Mouse (Mus musculus): ENCODE results near the gene Tmem174. TPM values are rescaled to one million over a fixed set of nuclear protein-coding genes. Genes with fewer than 3 reads are reported as not detected.
A peak's percentile ranks its signal among the peaks of the same experiment; 100 is the strongest.

Gene Tmem174
- polyA plus RNA-seq, 2 experiments: not detected

DNA sequence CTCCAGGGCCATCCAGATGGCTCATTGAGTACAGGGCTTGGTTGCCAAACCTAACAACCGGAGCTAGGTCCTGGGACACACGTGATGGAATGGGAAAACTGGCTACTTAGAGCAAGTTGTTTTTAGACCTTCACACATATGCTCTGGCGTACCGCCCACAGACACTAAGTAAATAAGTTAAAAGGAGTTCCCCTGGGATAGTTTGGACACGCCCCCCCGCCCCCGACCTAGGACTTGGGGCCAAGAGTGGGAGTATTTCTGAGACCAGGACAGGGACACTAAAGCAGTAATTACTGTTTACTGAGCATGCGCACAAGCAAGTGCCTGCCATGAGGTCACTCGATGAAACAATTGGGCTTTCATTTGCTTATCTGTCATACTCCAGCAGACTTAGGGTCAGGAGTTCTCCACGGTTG is 42.5 kb downstream of the Tmem174 start:
- peaks cover 0 to 2% of the 10 kb centered on the region in 2 experiments; a peak in 1 of 4 replicates for H3K4me1 ChIP-seq (replicated peaks; ENCODE audit: control insufficient read depth in 2 of 2, insufficient read depth in 2 of 2, low read length in 1 of 2)
- no peak overlapping the region for H3K27ac ChIP-seq
- H3K4me3 ChIP-seq (ENCODE audit: insufficient read depth in 1 of 2, low read depth in 2 of 2, low read length in 2 of 2): no peak overlapping the region
- H3K27me3 ChIP-seq (ENCODE audit: control insufficient read depth, insufficient read depth, low read length): no peaks in the 10 kb centered on the region
- no peak overlapping the region for H3K4me2 ChIP-seq (ENCODE audit: low read depth)
- no peaks in the 10 kb centered on the region for H3K9me3 ChIP-seq (ENCODE audit: control insufficient read depth, low read length)
- no peaks in the 10 kb centered on the region for H3K36me3 ChIP-seq (replicated peaks; ENCODE audit: control insufficient read depth, insufficient read depth, low read depth)
- 63% methylated on average over 10 of the region's 10 CpGs for WGBS (ENCODE audit: insufficient replicate concordance)
- H3K9ac ChIP-seq (replicated peaks): no peak overlapping the region
- DNase-seq (ENCODE audit: low read depth in 3 of 3, low spot score in 3 of 3) (no peak), ATAC-seq (ENCODE audit: insufficient read depth) (peak; percentile 23; the same call in 1 of the 2 replicates)
- no peak for TF ChIP-seq EP300 (IDR thresholded peaks at IDR 0.05; ENCODE audit: low read depth)
- TF ChIP-seq CTCF (IDR thresholded peaks at IDR 0.05; ENCODE audit: low read depth): no peak

DNA sequence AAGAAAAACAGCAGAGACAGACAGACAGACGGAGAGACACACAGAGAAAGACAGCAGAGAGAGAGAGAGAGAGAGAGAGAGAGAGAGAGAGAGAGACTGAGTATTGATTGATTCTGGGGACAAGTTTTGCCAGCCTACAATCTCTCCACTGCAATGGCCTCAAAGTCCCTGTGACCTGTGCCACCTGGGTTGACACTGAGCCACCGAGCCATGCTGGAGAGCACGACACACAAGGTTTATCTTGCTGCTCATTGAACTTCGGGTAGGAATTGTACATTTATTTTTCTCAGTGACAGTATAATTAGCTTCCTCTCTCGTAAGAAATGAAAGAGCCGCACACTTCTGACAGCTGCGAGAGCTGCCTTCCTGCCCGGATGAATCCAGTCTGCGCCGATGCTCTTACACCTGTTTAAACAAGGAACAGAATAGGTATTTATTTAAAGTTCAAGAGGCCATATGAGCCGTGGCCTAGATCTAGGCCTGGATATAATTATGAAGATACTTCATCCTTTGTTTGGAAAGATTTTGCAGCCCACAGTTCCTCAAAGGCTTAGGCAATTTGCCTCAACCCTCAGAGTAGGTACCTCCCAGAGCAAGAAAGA is 43.2 kb downstream of the Tmem174 start:
- WGBS (ENCODE audit: insufficient replicate concordance): 68% methylated on average over 11 of the region's 11 CpGs
- TF ChIP-seq CTCF (IDR thresholded peaks at IDR 0.05; ENCODE audit: low read depth) (no peak), EP300 (IDR thresholded peaks at IDR 0.05; ENCODE audit: low read depth) (no peak)
- H3K9me3 ChIP-seq (ENCODE audit: control insufficient read depth, low read length): no peaks in the 10 kb centered on the region
- H3K4me1 ChIP-seq (replicated peaks; ENCODE audit: control insufficient read depth in 2 of 2, insufficient read depth in 2 of 2, low read length in 1 of 2): peaks cover 0 to 4% of the 10 kb centered on the region in 2 experiments; a peak in 1 of 4 replicates
- no peaks in the 10 kb centered on the region for H3K27me3 ChIP-seq (ENCODE audit: control insufficient read depth, insufficient read depth, low read length)
- no peaks in the 10 kb centered on the region for H3K36me3 ChIP-seq (replicated peaks; ENCODE audit: control insufficient read depth, insufficient read depth, low read depth)
- no peak overlapping the region for H3K4me2 ChIP-seq (ENCODE audit: low read depth)
- H3K27ac ChIP-seq: no peak overlapping the region
- no peak overlapping the region for H3K4me3 ChIP-seq (ENCODE audit: insufficient read depth in 1 of 2, low read depth in 2 of 2, low read length in 2 of 2)
- no peak overlapping the region for H3K9ac ChIP-seq (replicated peaks)
- DNase-seq (ENCODE audit: low read depth in 3 of 3, low spot score in 3 of 3): no peak
- ATAC-seq (ENCODE audit: insufficient read depth): no peak

DNA sequence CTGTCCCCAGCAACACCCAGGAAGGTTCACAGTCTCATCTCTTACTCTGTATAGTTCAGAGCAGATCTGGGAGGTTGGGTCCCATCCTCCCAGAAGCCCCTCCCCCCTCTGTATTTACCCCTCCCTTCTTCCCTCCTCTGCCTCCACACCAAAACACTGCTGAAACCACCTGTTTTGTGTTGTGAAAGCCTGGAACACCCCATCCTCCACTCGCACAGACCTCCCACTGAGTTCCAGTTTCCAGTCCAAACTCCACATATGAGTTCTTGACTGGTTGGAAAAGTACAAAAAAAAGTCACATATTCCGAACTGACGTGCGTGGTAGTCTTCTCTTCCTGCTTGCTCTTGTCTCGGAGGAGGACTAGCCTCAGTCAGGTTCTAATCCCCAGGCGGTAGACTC is 45.8 kb downstream of the Tmem174 start:
- 53% methylated on average over 6 of the region's 6 CpGs for WGBS (ENCODE audit: insufficient replicate concordance)
- no peaks in the 10 kb centered on the region for H3K36me3 ChIP-seq (replicated peaks; ENCODE audit: control insufficient read depth, insufficient read depth, low read depth)
- H3K4me3 ChIP-seq (ENCODE audit: insufficient read depth in 1 of 2, low read depth in 2 of 2, low read length in 2 of 2): no peak overlapping the region
- H3K9me3 ChIP-seq (ENCODE audit: control insufficient read depth, low read length): no peaks in the 10 kb centered on the region
- TF ChIP-seq EP300 (IDR thresholded peaks at IDR 0.05; ENCODE audit: low read depth): no peak
- no peak for TF ChIP-seq CTCF (IDR thresholded peaks at IDR 0.05; ENCODE audit: low read depth)
- H3K27ac ChIP-seq: no peak overlapping the region
- H3K9ac ChIP-seq (replicated peaks): no peak overlapping the region
- no peak overlapping the region for H3K4me2 ChIP-seq (ENCODE audit: low read depth)
- ATAC-seq (ENCODE audit: insufficient read depth) (no peak), DNase-seq (ENCODE audit: low read depth in 3 of 3, low spot score in 3 of 3) (no peak)
- peaks cover 0 to 4% of the 10 kb centered on the region in 2 experiments; a peak in 1 of 4 replicates for H3K4me1 ChIP-seq (replicated peaks; ENCODE audit: control insufficient read depth in 2 of 2, insufficient read depth in 2 of 2, low read length in 1 of 2)
- peaks cover 17% of the 10 kb centered on the region for H3K27me3 ChIP-seq (ENCODE audit: control insufficient read depth, insufficient read depth, low read length)

DNA sequence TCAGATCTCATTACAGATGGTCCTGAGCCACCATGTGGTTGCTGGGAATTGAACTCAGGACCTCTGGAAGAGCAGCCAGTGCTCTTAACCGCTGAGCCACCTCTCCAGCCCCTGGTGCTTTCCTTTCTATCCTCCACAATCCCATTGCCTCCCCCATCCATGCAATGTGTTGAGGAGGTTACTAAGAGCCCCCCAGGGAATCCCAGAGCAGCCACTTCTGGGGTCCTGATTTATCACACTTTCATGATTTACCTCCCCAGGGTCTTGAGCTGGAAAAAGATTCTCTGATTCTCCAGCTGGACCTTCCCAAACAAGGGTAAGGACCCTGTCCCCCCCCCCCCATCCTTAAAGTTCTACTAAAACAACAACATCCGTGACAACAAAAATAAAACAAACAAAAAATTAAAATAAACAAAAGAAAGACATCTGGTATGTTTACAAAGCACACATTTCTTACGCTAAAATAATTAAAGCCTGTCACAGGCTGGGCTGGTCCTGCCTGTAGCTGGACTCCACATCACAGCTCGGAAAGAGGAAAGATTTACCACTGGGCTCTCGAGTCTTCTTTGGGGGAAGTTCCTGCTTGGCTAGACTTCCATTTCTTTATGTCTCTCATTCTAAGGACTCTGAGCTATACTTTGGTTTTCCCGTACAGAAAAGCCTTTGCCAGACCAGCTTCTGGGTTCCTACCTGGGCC is 46.4 kb downstream of the Tmem174 start:
- DNase-seq (ENCODE audit: low read depth in 3 of 3, low spot score in 3 of 3): no peak
- 44% methylated on average over 6 of the region's 6 CpGs for whole genome bisulfite sequencing (ENCODE audit: insufficient replicate concordance)
- H3K9ac ChIP-seq (replicated peaks): no peak overlapping the region
- no peak overlapping the region for H3K4me3 ChIP-seq (ENCODE audit: insufficient read depth in 1 of 2, low read depth in 2 of 2, low read length in 2 of 2)
- no peaks in the 10 kb centered on the region for H3K36me3 ChIP-seq (replicated peaks; ENCODE audit: control insufficient read depth, insufficient read depth, low read depth)
- H3K27me3 ChIP-seq (ENCODE audit: control insufficient read depth, insufficient read depth, low read length): peaks cover 17% of the 10 kb centered on the region
- H3K4me2 ChIP-seq (ENCODE audit: low read depth): no peak overlapping the region
- TF ChIP-seq CTCF (IDR thresholded peaks at IDR 0.05; ENCODE audit: low read depth): no peak
- no peak for TF ChIP-seq EP300 (IDR thresholded peaks at IDR 0.05; ENCODE audit: low read depth)
- no peaks in the 10 kb centered on the region for H3K9me3 ChIP-seq (ENCODE audit: control insufficient read depth, low read length)
- no peak for ATAC-seq (ENCODE audit: insufficient read depth)
- peaks cover 0 to 4% of the 10 kb centered on the region in 2 experiments; a peak in 1 of 4 replicates for H3K4me1 ChIP-seq (replicated peaks; ENCODE audit: control insufficient read depth in 2 of 2, insufficient read depth in 2 of 2, low read length in 1 of 2)
- H3K27ac ChIP-seq: no peak overlapping the region

DNA sequence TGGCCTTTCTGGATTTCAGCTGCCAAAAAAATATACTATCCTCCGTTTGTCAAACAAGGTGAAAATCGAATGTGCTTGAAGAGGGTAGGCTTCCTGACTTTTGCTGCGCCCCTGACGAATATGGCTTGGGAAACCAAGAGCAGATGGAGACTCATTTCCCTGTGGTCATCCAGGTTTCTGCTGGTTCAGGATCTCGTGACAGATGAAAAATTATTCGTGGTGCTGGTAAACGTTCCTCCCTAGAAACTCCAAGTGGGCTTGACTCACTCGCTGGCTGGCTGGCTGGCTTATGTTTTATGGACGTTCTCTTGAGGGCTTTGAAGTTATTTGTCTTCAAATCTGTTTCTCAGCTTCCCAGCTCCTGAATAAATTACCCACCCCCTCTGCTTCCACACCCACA is 47.6 kb downstream of the Tmem174 start:
- Histone ChIP-seq H3K4me1 (replicated peaks; ENCODE audit: control insufficient read depth in 2 of 2, insufficient read depth in 2 of 2, low read length in 1 of 2) (peaks cover 0 to 2% of the 10 kb centered on the region in 2 experiments; a peak in 1 of 4 replicates), H3K9ac (replicated peaks) (no peak overlapping the region), H3K4me3 (ENCODE audit: insufficient read depth in 1 of 2, low read depth in 2 of 2, low read length in 2 of 2) (no peak overlapping the region), H3K36me3 (replicated peaks; ENCODE audit: control insufficient read depth, insufficient read depth, low read depth) (no peaks in the 10 kb centered on the region), H3K27me3 (ENCODE audit: control insufficient read depth, insufficient read depth, low read length) (peaks cover 17% of the 10 kb centered on the region), H3K9me3 (ENCODE audit: control insufficient read depth, low read length) (no peaks in the 10 kb centered on the region), H3K27ac (no peak overlapping the region), H3K4me2 (ENCODE audit: low read depth) (no peak overlapping the region)
- no peak for DNase-seq (ENCODE audit: low read depth in 3 of 3, low spot score in 3 of 3)
- 29% methylated on average over 9 of the region's 9 CpGs for WGBS (ENCODE audit: insufficient replicate concordance)
- no peak for ATAC-seq (ENCODE audit: insufficient read depth)
- TF ChIP-seq CTCF (IDR thresholded peaks at IDR 0.05; ENCODE audit: low read depth) (no peak), EP300 (IDR thresholded peaks at IDR 0.05; ENCODE audit: low read depth) (no peak)
